In the genomic region with DNA sequence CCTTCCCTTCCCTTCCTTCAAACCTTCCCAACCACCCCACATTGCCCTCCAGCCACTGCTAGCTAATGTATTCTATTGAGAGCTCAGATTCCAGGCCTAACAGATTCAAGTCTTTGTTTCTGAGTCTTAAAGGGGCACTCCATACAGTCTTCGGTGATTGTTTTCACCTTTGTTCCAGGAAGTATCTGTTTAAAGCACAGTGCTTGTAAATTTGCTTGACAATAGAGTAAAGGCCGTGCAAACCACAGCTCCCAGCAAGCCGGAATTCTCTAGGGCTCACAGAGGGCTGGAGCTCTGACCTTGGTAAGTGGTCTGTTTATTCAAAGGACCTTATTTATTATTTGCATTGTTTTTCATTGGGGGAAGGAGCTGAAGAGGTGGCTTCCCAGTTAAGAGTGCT, we compare ENCODE assay signal across 18 mouse cellular contexts. TPM values are rescaled to one million over a fixed set of nuclear protein-coding genes. Genes with fewer than 3 reads are reported as not detected.
DNase-seq lines count a peak whose midpoint lies in the region; ATAC-seq and TF ChIP-seq lines count a peak whose summit lies in the region.
"Had no signal": no experiment of that assay in that cellular context is flagged by ENCODE, and none has a peak within 500 bp of the region (broad histone marks: within the 10 kb centered on the region; RNA-seq: fewer than 3 reads in every experiment).

No protein-coding gene starts in this region.

- no peak for ATAC-seq in hindbrain, embryonic 12.5 days (ENCODE audit: low FRiP score)
- no peak for ATAC-seq in hindbrain, postnatal 0 days
- ATAC-seq in intestine, postnatal 0 days = no peak; the same call in 1 of the 2 replicates
- ATAC-seq: lung, postnatal 0 days had no signal

- H3K4me3 ChIP-seq in hindbrain, embryonic 12.5 days = no peak overlapping the region
- no peak overlapping the region for H3K4me3 ChIP-seq in hindbrain, postnatal 0 days (ENCODE audit: low read length)
- H3K4me3 ChIP-seq in ES-E14 (ENCODE audit: insufficient read depth in 1 of 2, low read depth in 1 of 2, low read length in 2 of 2, poor library complexity in 1 of 2, severe bottlenecking in 1 of 2) = peak overlapping the region in 1 of 2 experiments; percentile 40; a peak in 1 of 4 replicates
- no peak overlapping the region for H3K4me3 ChIP-seq in intestine, postnatal 0 days (ENCODE audit: low read depth, low read length)
- H3K4me3 ChIP-seq in lung, adult 2 months (replicated peaks; ENCODE audit: extremely low read depth, low read depth, low read length) = no peak overlapping the region
- H3K4me3 ChIP-seq: embryonic facial prominence, embryonic 12.5 days; heart, embryonic 10.5 days; limb, embryonic 12.5 days had no signal

- H3K9ac ChIP-seq in hindbrain, embryonic 12.5 days = no peak overlapping the region
- H3K9ac ChIP-seq in hindbrain, postnatal 0 days (replicated peaks; ENCODE audit: low read length) = no peak overlapping the region
- H3K9ac ChIP-seq in ES-E14 (ENCODE audit: insufficient read depth, low read depth, low read length, poor library complexity, severe bottlenecking) = no peak overlapping the region
- H3K9ac ChIP-seq in intestine, postnatal 0 days (ENCODE audit: low read depth, low read length) = no peak overlapping the region
- H3K9ac ChIP-seq: embryonic facial prominence, embryonic 12.5 days; limb, embryonic 12.5 days; liver, embryonic 14.5 days had no signal

- TF ChIP-seq CTCF in hindbrain, postnatal 0 days (IDR thresholded peaks at IDR 0.05; ENCODE audit: low read depth) = no peak
- no peak for TF ChIP-seq CTCF in intestine, postnatal 0 days (IDR thresholded peaks at IDR 0.05; ENCODE audit: low read depth)
- no peak for TF ChIP-seq CTCF in lung, adult 2 months (IDR thresholded peaks at IDR 0.05; ENCODE audit: insufficient read depth, low read length)

- no peaks in the 10 kb centered on the region for H3K36me3 ChIP-seq in hindbrain, embryonic 12.5 days
- H3K36me3 ChIP-seq in hindbrain, postnatal 0 days (ENCODE audit: insufficient read depth, low read length) = no peaks in the 10 kb centered on the region
- H3K36me3 ChIP-seq in ES-E14 (ENCODE audit: control insufficient read depth, insufficient read depth, low read length, poor library complexity, severe bottlenecking) = no peaks in the 10 kb centered on the region
- no peaks in the 10 kb centered on the region for H3K36me3 ChIP-seq in intestine, postnatal 0 days (ENCODE audit: control insufficient read depth, insufficient read depth)
- H3K36me3 ChIP-seq: embryonic facial prominence, embryonic 12.5 days; heart, embryonic 10.5 days; limb, embryonic 12.5 days had no signal

- DNase-seq in hindbrain, postnatal 0 days (ENCODE audit: low spot score) = no peak
- DNase-seq in ES-E14 (ENCODE audit: low read depth, low spot score) (peak; percentile 70), ZHBTc4 (ENCODE audit: low read depth, low spot score) (peak; percentile 95)
- no peak for DNase-seq in left cerebral cortex, postnatal 25 days (ENCODE audit: low spot score in 2 of 2)
- no peak for DNase-seq in kidney, adult 11 months
- DNase-seq in lung, adult 2 months = no peak
- DNase-seq: cerebellum, adult 9-11 months; gastrocnemius, postnatal 36 days; heart, postnatal 14 days; thymus, postnatal 36 days had no signal

- TF ChIP-seq POLR2A in lung, adult 2 months (IDR thresholded peaks at IDR 0.05; ENCODE audit: borderline replicate concordance, extremely low read depth, low read depth, low read length) = no peak

- in situ Hi-C loops in ES-E14 (cut with MboI; ENCODE audit: low sequenced_read_pairs in 2 of 2, unreplicated experiment in 2 of 2) = no loop called here

- H3K4me1 ChIP-seq in hindbrain, embryonic 12.5 days = no peaks in the 10 kb centered on the region; the same call in 1 of the 2 replicates
- no peaks in the 10 kb centered on the region for H3K4me1 ChIP-seq in hindbrain, postnatal 0 days (ENCODE audit: insufficient read depth, low read length)
- peaks cover 3 to 12% of the 10 kb centered on the region in 2 experiments; a peak in 2 of 4 replicates for H3K4me1 ChIP-seq in ES-E14 (ENCODE audit: control insufficient read depth in 2 of 2, insufficient read depth in 2 of 2, low read length in 2 of 2, poor library complexity in 1 of 2)
- no peaks in the 10 kb centered on the region for H3K4me1 ChIP-seq in intestine, postnatal 0 days (replicated peaks; ENCODE audit: control insufficient read depth, insufficient read depth, low read length)
- 0 out of 2 replicates have a peak, but pooled peaks cover 2% of the 10 kb centered on the region for H3K4me1 ChIP-seq in lung, adult 2 months (ENCODE audit: control insufficient read depth, insufficient read depth, low read length)
- H3K4me1 ChIP-seq: embryonic facial prominence, embryonic 12.5 days; heart, embryonic 10.5 days; limb, embryonic 12.5 days had no signal

- peak overlapping the region; percentile 35; the same call in 1 of the 2 replicates for H3K27ac ChIP-seq in hindbrain, embryonic 12.5 days
- H3K27ac ChIP-seq in hindbrain, postnatal 0 days = no peak overlapping the region
- peak overlapping the region; percentile 90; the same call in 1 of the 2 replicates for H3K27ac ChIP-seq in ES-E14 (ENCODE audit: insufficient read depth, low read depth, low read length, poor library complexity, severe bottlenecking)
- 0 out of 2 replicates have a peak overlapping the region, but pooled peaks have one; percentile 54 for H3K27ac ChIP-seq in intestine, postnatal 0 days (ENCODE audit: low read depth, low read length)
- H3K27ac ChIP-seq: embryonic facial prominence, embryonic 12.5 days; heart, embryonic 10.5 days; kidney, postnatal 0 days; limb, embryonic 12.5 days; liver, embryonic 14.5 days had no signal

- H3K27me3 ChIP-seq in hindbrain, embryonic 12.5 days = peaks cover 3% of the 10 kb centered on the region; the same call in 1 of the 2 replicates
- no peaks in the 10 kb centered on the region for H3K27me3 ChIP-seq in hindbrain, postnatal 0 days (ENCODE audit: insufficient read depth, low read length)
- H3K27me3 ChIP-seq in intestine, postnatal 0 days (replicated peaks; ENCODE audit: control insufficient read depth, insufficient read depth, low read length) = no peaks in the 10 kb centered on the region
- H3K27me3 ChIP-seq: embryonic facial prominence, embryonic 12.5 days had no signal

- no peaks in the 10 kb centered on the region for H3K9me3 ChIP-seq in hindbrain, embryonic 12.5 days (replicated peaks)
- no peaks in the 10 kb centered on the region for H3K9me3 ChIP-seq in hindbrain, postnatal 0 days (ENCODE audit: low read length)
- H3K9me3 ChIP-seq in ES-E14 (ENCODE audit: control insufficient read depth, insufficient read depth, low read depth, low read length) = no peaks in the 10 kb centered on the region
- H3K9me3 ChIP-seq in intestine, postnatal 0 days (ENCODE audit: control insufficient read depth) = no peaks in the 10 kb centered on the region
- H3K9me3 ChIP-seq: embryonic facial prominence, embryonic 12.5 days; heart, embryonic 10.5 days; limb, embryonic 12.5 days had no signal

- no peak overlapping the region for H3K4me2 ChIP-seq in hindbrain, embryonic 12.5 days (replicated peaks)
- H3K4me2 ChIP-seq in hindbrain, postnatal 0 days (ENCODE audit: low read depth, low read length) = no peak overlapping the region
- no peak overlapping the region for H3K4me2 ChIP-seq in intestine, postnatal 0 days (replicated peaks; ENCODE audit: low read depth)
- H3K4me2 ChIP-seq: embryonic facial prominence, embryonic 12.5 days; limb, embryonic 12.5 days had no signal

- intact Hi-C loops in left cerebral cortex, postnatal 25 days (cut with DNase I) = no loop called here

- WGBS in hindbrain, embryonic 12.5 days = 38% methylated on average over 3 of the region's 3 CpGs
- 35% methylated on average over 3 of the region's 3 CpGs for WGBS in hindbrain, postnatal 0 days
- 37% methylated on average over 3 of the region's 3 CpGs for WGBS in intestine, postnatal 0 days
- WGBS in lung, adult 2 months = 54% methylated on average over 3 of the region's 3 CpGs

TF ChIP-seq in ES-E14, 5 proteins besides CTCF, POLR2A, EP300 and RAD21:
- TF ChIP-seq ZNF384 (IDR thresholded peaks at IDR 0.05; ENCODE audit: low read depth, low read length) = no peak
- no peak for TF ChIP-seq HCFC1 (IDR thresholded peaks at IDR 0.05; ENCODE audit: borderline replicate concordance, insufficient read depth, low read length)
- TF ChIP-seq CHD2 (IDR thresholded peaks at IDR 0.05; ENCODE audit: low read depth, low read length) = peak; percentile 56; the same call in 1 of the 2 replicates
- no peak for TF ChIP-seq ZC3H11A (IDR thresholded peaks at IDR 0.05; ENCODE audit: borderline replicate concordance, low read depth, low read length)

RNA-seq across cellular contexts. Expression of a gene that starts 2.8 kb away (rescaled TPM):
- polyA plus RNA-seq in hindbrain, embryonic 12.5 days (2016; fragmentation: Nextera tagmentation; extraction: Ambion mirVana) = 17.5 and 18.4 TPM in 2 replicates
- total RNA-seq in hindbrain, postnatal 0 days (2014; rRNA removed) = 8.3 and 10.8 TPM in 2 replicates
- polyA plus RNA-seq in hindbrain, postnatal 0 days (2015; fragmentation: Nextera tagmentation; extraction: Ambion mirVana) = 11.8 and 12.6 TPM in 2 replicates
- total RNA-seq in ES-E14 (2012; rRNA removed) = 36.5 and 42.4 TPM in 2 replicates
- 5.7 and 6.7 TPM in 2 replicates for polyA plus RNA-seq in intestine, postnatal 0 days (2015; fragmentation: Nextera tagmentation; extraction: Ambion mirVana)
- 10 to 100 TPM; 18.2 to 21.0 TPM for total RNA-seq in left cerebral cortex, postnatal 25 days (2021)
- 2.7 and 4.9 TPM in 2 replicates for polyA plus RNA-seq in lung, adult 2 months (2012; rRNA removed)

RNA-seq across cellular contexts. Expression of a gene that starts 56.1 kb away (rescaled TPM):
- polyA plus RNA-seq in hindbrain, embryonic 12.5 days (2016; fragmentation: Nextera tagmentation; extraction: Ambion mirVana) = 39.0 and 43.0 TPM in 2 replicates
- 23.4 and 30.6 TPM in 2 replicates for total RNA-seq in hindbrain, postnatal 0 days (2014; rRNA removed)
- polyA plus RNA-seq in hindbrain, postnatal 0 days (2015; fragmentation: Nextera tagmentation; extraction: Ambion mirVana) = 40.0 and 40.6 TPM in 2 replicates
- 7.1 and 11.8 TPM in 2 replicates for total RNA-seq in ES-E14 (2012; rRNA removed)
- polyA plus RNA-seq in intestine, postnatal 0 days (2015; fragmentation: Nextera tagmentation; extraction: Ambion mirVana) = 46.7 and 47.5 TPM in 2 replicates
- total RNA-seq in left cerebral cortex, postnatal 25 days (2021) = 10 to 100 TPM; 28.1 to 28.7 TPM
- 11.5 and 15.6 TPM in 2 replicates for polyA plus RNA-seq in lung, adult 2 months (2012; rRNA removed)

Comparison
In these comparisons a context has a peak if more than half of its experiments do, and no peak if none do; other contexts are left out.
1. DNase-seq: peak in ES-E14 (single experiment) and ZHBTc4 (single experiment); none in hindbrain, postnatal 0 days (single experiment), left cerebral cortex, postnatal 25 days (0 of 2), kidney, adult 11 months (single experiment) and lung, adult 2 months (single experiment).